Mouse (Mus musculus) central nervous system, embryonic 14 days (tissue): Measurements from ENCODE around the gene Itgb5. TPM values are rescaled to one million over a fixed set of nuclear protein-coding genes. Genes with fewer than 3 reads are reported as not detected.

Source experiments
- polyA plus RNA-seq: library from polyadenylated mRNA; depleted of rRNA; stranded (reverse); fragments of >200 nt; gene quantifications from 2 replicates; pipeline ENCODE4 v1.2.3, GENCODE M21; 2012; rRNA removed

Itgb5 gene
- polyA plus RNA-seq, result 27.4 and 53.1 TPM in 2 replicates

GRCm38 (mm10) chr16:33829301-33829831 is at the start of gene Itgb5:
Gene Itgb5, plus strand, starts transcription at chr16:33829665.

GRCm38 (mm10) chr16:33793846-33794791 is 35.3 kb upstream of the Itgb5 start, which contains the start of gene Muc13:
Gene Muc13, plus strand, starts transcription at chr16:33794037.

GRCm38 (mm10) chr16:33966538-33967282 is 137.2 kb downstream of the Itgb5 start, which contains the start of gene Umps:
Gene Umps, minus strand, starts transcription at chr16:33967038.

Other genes with a start within 250 kb of the Itgb5 start
- 18.9 and 20.8 TPM in 2 replicates for gene Heg1, start 145.3 kb upstream of the Itgb5 start, polyA plus RNA-seq
- gene Muc13, start 35.6 kb upstream of the Itgb5 start, polyA plus RNA-seq, result 0.03 and 0.09 TPM in 2 replicates
- gene Umps, start 137.4 kb downstream of the Itgb5 start, polyA plus RNA-seq, result 20.6 and 21.2 TPM in 2 replicates